Mouse (Mus musculus) hindbrain, embryonic 16.5 days (tissue): ENCODE measurements at regions not wholly inside any gene's neighbourhood (a gene's known extent, or its start where the extent isn't known, plus 50 kb on each side); places are given as distances from the start of the nearest gene placed in this dataset.

Experiments
- ATAC-seq: fragments of 200-750 bp; cut with Nextera tagmentation; 2 replicates; pipeline ENCODE4 v1.8.0; 2017; ENCODE audit warnings: moderate TSS enrichment, moderate library complexity
- H3K27ac ChIP-seq: fragments of 300-500 bp; sonication (generic); 2 replicates; pipeline ENCODE4 v1.5.1; 2014; ENCODE audit warnings: low read depth, mild to moderate bottlenecking, control low read depth, low read length, moderate library complexity
- H3K27me3 ChIP-seq: fragments of 300-500 bp; sonication (generic); replicated peaks from 2 replicates; pipeline ENCODE4 v1.6.1; 2014; ENCODE audit warnings: low read length; ENCODE audit not compliant: control insufficient read depth, insufficient read depth
- H3K36me3 ChIP-seq: fragments of 300-500 bp; sonication (generic); 2 replicates; pipeline ENCODE4 v1.6.1; 2014; ENCODE audit warnings: mild to moderate bottlenecking, low read length, moderate library complexity, mixed read lengths; ENCODE audit not compliant: control insufficient read depth, insufficient read depth
- H3K4me1 ChIP-seq: fragments of 300-500 bp; sonication (generic); 2 replicates; pipeline ENCODE4 v1.6.1; 2014; ENCODE audit warnings: low read depth, low read length; ENCODE audit not compliant: control insufficient read depth, insufficient read depth
- H3K4me2 ChIP-seq: fragments of 300-500 bp; sonication (generic); 2 replicates; pipeline ENCODE4 v1.6.1; 2014; ENCODE audit warnings: mild to moderate bottlenecking, low read length, control low read depth, moderate library complexity
- H3K4me3 ChIP-seq: fragments of 300-500 bp; sonication (generic); 2 replicates; pipeline ENCODE4 v1.5.1; 2014; ENCODE audit warnings: mild to moderate bottlenecking, low read length, control low read depth, moderate library complexity
- H3K9ac ChIP-seq: fragments of 300-500 bp; sonication (generic); 2 replicates; pipeline ENCODE4 v1.6.1; 2014; ENCODE audit warnings: low read depth, mild to moderate bottlenecking, control low read depth, low read length, moderate library complexity
- H3K9me3 ChIP-seq: fragments of 300-500 bp; sonication (generic); 2 replicates; pipeline ENCODE4 v1.6.1; 2014; ENCODE audit warnings: mild to moderate bottlenecking, low read length, moderate library complexity; ENCODE audit not compliant: control insufficient read depth
- WGBS: fragments of 180-500 bp; shearing (Covaris S2); extraction: QIAGEN DNeasy Blood & Tissue Kit; methylation state at CpG from one replicate; pipeline ENCODE4 v1.1.7; 2014; 5-methylcytosine and 5-hydroxymethylcytosine counted together

GRCm38 (mm10) chr4:68648311-68648710 lies 305.9 kb downstream of the Brinp1 start:
- H3K27ac ChIP-seq, result no peak overlapping the region
- H3K36me3 ChIP-seq, result no peaks in the 10 kb centered on the region
- 83% methylated on average over 1 of the region's 1 CpGs for WGBS
- no peaks in the 10 kb centered on the region for H3K27me3 ChIP-seq
- no peaks in the 10 kb centered on the region for H3K9me3 ChIP-seq
- H3K9ac ChIP-seq, result no peak overlapping the region
- H3K4me3 ChIP-seq, result no peak overlapping the region
- no peak overlapping the region for H3K4me2 ChIP-seq
- H3K4me1 ChIP-seq, result no peaks in the 10 kb centered on the region
- no peak for ATAC-seq

DNA sequence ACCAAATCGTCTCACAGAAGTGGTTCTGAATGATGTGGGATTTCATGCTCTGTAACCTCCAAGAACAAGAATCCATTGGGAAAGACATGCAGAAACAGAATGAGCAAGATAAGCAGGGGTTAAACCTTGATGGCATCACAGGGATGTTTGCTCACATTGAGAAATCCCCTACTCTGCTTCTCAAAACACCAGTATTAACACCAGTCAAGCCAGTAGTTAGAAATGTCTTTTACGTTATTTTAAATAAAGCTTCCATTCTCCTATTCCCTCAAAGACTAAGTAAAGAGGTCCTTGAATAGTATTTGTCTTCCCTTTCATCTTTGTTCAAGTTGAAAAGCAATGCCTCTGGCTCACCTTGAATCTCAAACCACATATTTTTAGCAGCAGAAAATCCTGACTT lies 320.9 kb downstream of the Brinp1 start:
- H3K27me3 ChIP-seq, result no peaks in the 10 kb centered on the region
- H3K9me3 ChIP-seq, result no peaks in the 10 kb centered on the region
- H3K36me3 ChIP-seq, result no peaks in the 10 kb centered on the region
- H3K9ac ChIP-seq, result no peak overlapping the region
- H3K4me3 ChIP-seq, result no peak overlapping the region
- H3K4me2 ChIP-seq, result no peak overlapping the region
- 79% methylated on average over 2 of the region's 2 CpGs for WGBS
- H3K4me1 ChIP-seq, result no peaks in the 10 kb centered on the region
- ATAC-seq, result no peak
- H3K27ac ChIP-seq, result no peak overlapping the region

- H3K27ac ChIP-seq, result no peak overlapping the region
- no peaks in the 10 kb centered on the region for H3K27me3 ChIP-seq
- 59% methylated on average over 4 of the region's 4 CpGs for WGBS
- H3K4me3 ChIP-seq, result no peak overlapping the region
- H3K9me3 ChIP-seq, result no peaks in the 10 kb centered on the region
- no peaks in the 10 kb centered on the region for H3K4me1 ChIP-seq
- no peaks in the 10 kb centered on the region for H3K36me3 ChIP-seq
- no peak overlapping the region for H3K9ac ChIP-seq
- ATAC-seq, result no peak
- no peak overlapping the region for H3K4me2 ChIP-seq
Observed at GRCm38 (mm10) chr4:68624025-68624342, 330.2 kb downstream of the Brinp1 start.

DNA sequence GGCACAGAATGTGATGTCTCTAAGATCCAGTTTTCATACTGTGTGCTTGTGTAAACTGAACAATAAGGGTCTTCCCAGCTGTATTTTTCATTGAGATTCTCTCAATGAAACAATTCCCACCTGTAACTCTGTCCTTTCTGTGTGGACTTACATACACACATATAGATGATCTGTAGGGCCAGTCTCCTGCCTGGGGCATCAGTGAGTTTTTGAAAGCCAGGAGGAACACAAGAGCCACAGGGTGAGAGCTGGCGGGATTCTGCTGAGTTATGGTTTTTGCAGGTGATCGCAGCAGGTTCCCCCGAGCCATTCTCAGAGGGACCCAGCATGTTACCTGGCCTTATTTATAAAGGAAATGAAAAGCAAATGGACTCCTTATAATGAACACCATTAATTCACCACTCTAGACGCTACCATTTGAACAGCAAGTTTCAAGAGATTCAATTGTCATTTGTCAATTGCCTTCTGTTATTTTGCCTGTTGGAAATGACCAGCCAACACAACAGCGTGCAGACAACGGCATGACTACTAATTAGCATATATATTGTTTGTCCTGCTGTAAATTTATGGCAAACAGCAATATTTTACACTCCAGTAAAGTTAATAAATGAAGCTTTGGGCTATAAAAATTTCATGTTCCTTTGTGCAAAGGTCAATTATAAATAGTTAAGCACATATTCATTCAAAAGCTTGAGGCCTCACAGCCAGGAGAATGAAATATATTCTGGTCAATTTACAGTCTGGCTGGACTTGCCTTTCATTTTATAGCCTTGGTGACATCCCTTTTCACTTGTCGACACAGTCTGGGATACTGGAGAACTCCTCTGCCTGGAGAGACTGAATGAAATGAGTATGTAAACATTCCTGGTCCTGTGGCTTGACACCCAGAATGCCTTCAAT lies 330.8 kb downstream of the Brinp1 start:
- no peak overlapping the region for H3K4me2 ChIP-seq
- 49% methylated on average over 7 of the region's 7 CpGs for WGBS

DNA sequence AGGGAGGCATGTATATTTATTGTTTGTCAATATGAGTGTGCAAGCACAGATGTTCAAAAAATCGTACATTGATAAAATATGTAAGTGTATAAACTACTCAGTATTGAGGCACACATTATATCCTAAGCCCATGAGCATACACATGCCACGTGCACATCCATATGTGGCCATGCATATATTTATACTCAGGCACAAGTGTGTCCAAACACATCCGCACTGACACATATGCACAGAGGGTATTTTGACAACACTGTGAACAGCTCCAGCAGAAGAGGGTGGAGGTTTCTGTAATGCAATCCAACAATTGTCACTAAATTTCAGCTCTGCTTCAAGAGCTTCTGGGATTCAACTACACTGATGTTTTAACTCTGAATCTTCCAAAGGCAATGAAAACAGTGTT lies 333.6 kb downstream of the Brinp1 start:
- Histone ChIP-seq H3K27ac (no peak overlapping the region), H3K36me3 (no peaks in the 10 kb centered on the region), H3K4me3 (no peak overlapping the region), H3K27me3 (no peaks in the 10 kb centered on the region), H3K4me2 (no peak overlapping the region), H3K9ac (no peak overlapping the region), H3K9me3 (no peaks in the 10 kb centered on the region), H3K4me1 (no peaks in the 10 kb centered on the region)
- 88% methylated on average over 3 of the region's 3 CpGs for WGBS
- ATAC-seq, result no peak

More for the DNA sequence above, 330.8 kb downstream of the Brinp1 start:
- no peak overlapping the region for H3K9ac ChIP-seq
- H3K4me1 ChIP-seq, result no peaks in the 10 kb centered on the region
- no peaks in the 10 kb centered on the region for H3K27me3 ChIP-seq
- no peak for ATAC-seq
- no peaks in the 10 kb centered on the region for H3K36me3 ChIP-seq
- no peak overlapping the region for H3K4me3 ChIP-seq
- no peaks in the 10 kb centered on the region for H3K9me3 ChIP-seq
- H3K27ac ChIP-seq, result no peak overlapping the region

DNA sequence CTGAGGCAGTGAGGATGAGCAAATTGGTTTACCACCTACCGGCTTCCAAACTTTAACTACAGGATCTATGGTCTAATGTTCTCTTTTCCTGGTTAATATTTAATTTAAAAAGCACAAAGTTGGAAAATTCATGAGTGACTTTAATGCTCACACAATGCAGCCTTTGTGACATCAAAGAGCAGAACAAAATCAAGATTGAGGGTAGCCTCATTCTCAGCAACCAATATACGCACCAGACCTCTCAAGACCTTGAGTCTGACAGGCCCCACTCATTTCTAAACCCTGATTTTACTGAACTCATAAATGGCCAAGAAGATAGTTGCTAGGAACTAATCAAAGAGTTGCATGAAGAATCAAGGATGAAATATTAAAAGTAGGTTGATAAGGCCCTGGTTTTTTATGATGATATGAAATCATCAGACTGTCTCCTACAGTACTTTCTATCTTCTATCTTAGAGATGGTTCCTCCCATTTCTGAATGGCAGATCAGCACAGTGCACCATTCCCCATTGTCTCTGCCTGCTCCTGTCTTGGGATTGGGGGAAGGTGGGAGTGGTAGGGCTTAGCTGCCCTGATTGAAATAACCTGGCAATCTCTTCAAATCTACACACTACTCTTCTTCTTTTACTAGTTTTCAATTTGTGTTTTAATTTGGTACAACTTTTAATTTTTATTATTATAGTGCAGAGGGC lies 338.3 kb downstream of the Brinp1 start:
- H3K9ac ChIP-seq, result no peak overlapping the region
- 92% methylated on average over 2 of the region's 2 CpGs for WGBS
- H3K4me2 ChIP-seq, result no peak overlapping the region
- no peak overlapping the region for H3K4me3 ChIP-seq
- no peaks in the 10 kb centered on the region for H3K4me1 ChIP-seq
- no peaks in the 10 kb centered on the region for H3K36me3 ChIP-seq
- no peak for ATAC-seq
- no peaks in the 10 kb centered on the region for H3K27me3 ChIP-seq
- H3K9me3 ChIP-seq, result no peaks in the 10 kb centered on the region
- H3K27ac ChIP-seq, result no peak overlapping the region

DNA sequence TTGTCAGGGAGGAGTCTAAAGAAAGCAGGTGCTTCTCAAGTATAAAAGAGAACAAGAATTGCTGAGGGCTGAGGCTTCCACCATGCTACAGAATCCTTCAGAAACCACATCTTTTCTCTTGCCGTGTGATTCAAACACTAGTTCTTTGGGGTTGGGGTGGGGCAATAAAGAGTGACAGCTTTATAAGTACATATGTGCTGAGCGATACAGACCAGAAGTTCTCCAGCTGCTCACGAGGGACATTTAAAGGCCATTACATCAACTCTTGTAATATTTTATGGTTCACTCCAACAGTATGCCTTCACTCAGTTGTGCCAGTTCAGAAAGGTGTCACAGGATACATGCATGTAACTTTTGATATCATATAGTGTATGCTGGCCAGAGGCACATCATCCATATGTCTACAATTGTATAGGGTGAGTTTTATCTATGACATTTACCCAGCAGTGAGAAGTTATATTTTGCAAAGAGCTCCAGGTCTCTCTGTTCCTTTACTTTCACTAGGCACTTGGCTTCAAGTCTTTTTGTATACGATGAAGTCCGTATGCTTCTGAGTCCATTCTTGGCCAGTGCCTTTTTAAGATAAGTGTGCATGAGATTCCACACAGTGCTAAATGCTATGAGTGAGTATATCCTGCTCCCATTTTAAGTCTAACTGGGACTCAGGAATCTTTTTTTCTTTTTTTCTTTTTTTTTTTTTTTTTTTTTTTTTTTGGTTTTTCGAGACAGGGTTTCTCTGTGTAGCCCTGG lies 341.8 kb downstream of the Brinp1 start:
- Histone ChIP-seq H3K9me3 (no peaks in the 10 kb centered on the region), H3K9ac (no peak overlapping the region), H3K4me1 (no peaks in the 10 kb centered on the region), H3K4me2 (no peak overlapping the region), H3K27me3 (no peaks in the 10 kb centered on the region), H3K27ac (no peak overlapping the region), H3K4me3 (no peak overlapping the region), H3K36me3 (no peaks in the 10 kb centered on the region)
- ATAC-seq, result no peak
- 94% methylated on average over 5 of the region's 6 CpGs for WGBS

DNA sequence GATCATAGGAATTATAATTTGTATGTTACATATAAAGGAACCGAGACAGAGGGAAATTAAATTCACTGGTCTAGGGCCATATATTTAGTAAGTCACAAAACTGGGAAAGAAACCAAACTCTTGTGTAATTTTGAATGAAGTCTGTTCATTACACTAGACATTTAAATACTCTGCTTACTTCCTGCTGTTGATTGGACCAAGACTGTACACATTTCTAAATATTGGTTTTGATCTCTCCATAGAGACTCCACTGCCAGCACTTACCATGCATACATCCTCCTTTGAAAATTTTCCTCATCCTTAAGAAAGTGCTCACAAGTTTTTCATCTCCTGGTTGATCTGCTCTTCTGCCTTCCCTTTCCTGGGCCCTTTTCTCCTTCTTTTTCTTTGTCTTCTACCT lies 358.9 kb downstream of the Brinp1 start:
- H3K4me3 ChIP-seq, result no peak overlapping the region
- H3K9me3 ChIP-seq, result no peaks in the 10 kb centered on the region
- WGBS, result 89% methylated on average over 1 of the region's 1 CpGs
- H3K27ac ChIP-seq, result no peak overlapping the region
- no peak overlapping the region for H3K4me2 ChIP-seq
- no peak for ATAC-seq
- no peaks in the 10 kb centered on the region for H3K4me1 ChIP-seq
- H3K27me3 ChIP-seq, result no peaks in the 10 kb centered on the region
- H3K9ac ChIP-seq, result no peak overlapping the region
- H3K36me3 ChIP-seq, result no peaks in the 10 kb centered on the region

DNA sequence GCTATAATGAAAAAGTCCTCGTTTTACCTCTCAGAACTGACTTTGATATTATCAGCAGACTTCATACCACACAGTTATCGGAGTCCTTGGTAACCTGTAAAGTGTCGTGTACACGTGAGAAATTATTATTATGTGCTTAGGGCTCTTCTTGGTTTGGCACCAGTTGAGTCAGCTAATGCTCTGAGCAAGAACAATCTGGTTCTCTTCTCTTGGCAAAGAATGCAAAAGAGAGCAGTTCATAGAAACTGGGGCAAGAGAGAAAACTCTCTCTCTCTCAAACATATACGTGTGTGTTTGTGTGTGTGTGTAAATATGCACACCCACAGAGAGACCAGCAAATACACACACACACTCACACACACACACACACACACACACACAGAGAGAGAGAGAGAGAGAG lies 378.8 kb downstream of the Brinp1 start:
- Histone ChIP-seq H3K9ac (no peak overlapping the region), H3K4me3 (no peak overlapping the region)
- 78% methylated on average over 5 of the region's 5 CpGs for WGBS

More for the DNA sequence above, 378.8 kb downstream of the Brinp1 start:
- no peaks in the 10 kb centered on the region for H3K36me3 ChIP-seq
- no peaks in the 10 kb centered on the region for H3K27me3 ChIP-seq
- no peaks in the 10 kb centered on the region for H3K9me3 ChIP-seq
- no peak overlapping the region for H3K4me2 ChIP-seq
- no peaks in the 10 kb centered on the region for H3K4me1 ChIP-seq
- no peak for ATAC-seq
- H3K27ac ChIP-seq, result no peak overlapping the region
